Mouse (Mus musculus): ENCODE results near the gene Pole2. TPM values are rescaled to one million over a fixed set of nuclear protein-coding genes. Genes with fewer than 3 reads are reported as not detected.

Pole2 gene
- polyA plus RNA-seq, 1 experiment from 2014 or later = 29.0 TPM

GRCm38 (mm10) chr12:69190074-69190473, 37.9 kb downstream of the Pole2 start:
- 82% methylated on average over 9 of the region's 9 CpGs for WGBS (ENCODE audit: insufficient replicate concordance)
- no peak overlapping the region for H3K4me2 ChIP-seq
- ATAC-seq (ENCODE audit: low read depth) (no peak), DNase-seq (no peak)
- H3K4me3 ChIP-seq (replicated peaks) = no peak overlapping the region
- peaks cover 54% of the 10 kb centered on the region for H3K36me3 ChIP-seq
- H3K4me1 ChIP-seq (replicated peaks) = peaks cover 38% of the 10 kb centered on the region
- H3K27me3 ChIP-seq = no peaks in the 10 kb centered on the region
- no peak overlapping the region for H3K9ac ChIP-seq
- H3K27ac ChIP-seq = no peak overlapping the region
- H3K9me3 ChIP-seq (replicated peaks) = no peaks in the 10 kb centered on the region

- 53% methylated on average over 5 of the region's 5 CpGs for WGBS (ENCODE audit: insufficient replicate concordance)
- DNase-seq (no peak), ATAC-seq (ENCODE audit: low read depth) (no peak)
- Histone ChIP-seq H3K4me3 (replicated peaks) (peak overlapping the region; percentile 21; the same call in 1 of the 2 replicates), H3K27ac (peak overlapping the region; percentile 59), H3K4me1 (replicated peaks) (peaks cover 39% of the 10 kb centered on the region), H3K4me2 (peak overlapping the region; percentile 34), H3K27me3 (no peaks in the 10 kb centered on the region), H3K9ac (peak overlapping the region; percentile 49), H3K9me3 (replicated peaks) (no peaks in the 10 kb centered on the region), H3K36me3 (peaks cover 48% of the 10 kb centered on the region)
Measured at GRCm38 (mm10) chr12:69186811-69187471, 41.1 kb downstream of the Pole2 start.

GRCm38 (mm10) chr12:69185371-69185770, 42.6 kb downstream of the Pole2 start:
- H3K4me2 ChIP-seq = peak overlapping the region; percentile 97
- no peaks in the 10 kb centered on the region for H3K27me3 ChIP-seq
- H3K4me3 ChIP-seq (replicated peaks) = peak overlapping the region; percentile 91
- H3K9ac ChIP-seq = peak overlapping the region; percentile 96
- peak overlapping the region; percentile 94 for H3K27ac ChIP-seq
- WGBS (ENCODE audit: insufficient replicate concordance) = 33% methylated on average over 7 of the region's 7 CpGs
- DNase-seq (no peak), ATAC-seq (ENCODE audit: low read depth) (no peak)
- H3K36me3 ChIP-seq = peaks cover 44% of the 10 kb centered on the region
- peaks cover 39% of the 10 kb centered on the region for H3K4me1 ChIP-seq (replicated peaks)
- no peaks in the 10 kb centered on the region for H3K9me3 ChIP-seq (replicated peaks)

- peak overlapping the region; percentile 91 for H3K4me3 ChIP-seq (replicated peaks)
- no peaks in the 10 kb centered on the region for H3K27me3 ChIP-seq
- WGBS (ENCODE audit: insufficient replicate concordance) = under 1% methylated on average over 86 of the region's 86 CpGs
- H3K9me3 ChIP-seq (replicated peaks) = no peaks in the 10 kb centered on the region
- H3K27ac ChIP-seq = peak overlapping the region; percentile 94
- H3K4me2 ChIP-seq = peak overlapping the region; percentile 97
- H3K9ac ChIP-seq = peak overlapping the region; percentile 96
- peak; percentile 42 for DNase-seq
- peaks cover 39% of the 10 kb centered on the region for H3K4me1 ChIP-seq (replicated peaks)
- ATAC-seq (ENCODE audit: low read depth) = peak; percentile 52
- peaks cover 39% of the 10 kb centered on the region for H3K36me3 ChIP-seq
Measured at GRCm38 (mm10) chr12:69184342-69185295, 43.4 kb downstream of the Pole2 start.

- peak within 1 kb of the TSS; percentile 97 for H3K4me2 ChIP-seq
- peak within 1 kb of the TSS; percentile 96 for H3K9ac ChIP-seq
- H3K27me3 ChIP-seq = no peaks in the 10 kb centered on the region
- ATAC-seq (ENCODE audit: low read depth) (peak; percentile 97), DNase-seq (peak; percentile 96)
- no peaks in the 10 kb centered on the region for H3K9me3 ChIP-seq (replicated peaks)
- H3K4me1 ChIP-seq (replicated peaks) = peaks cover 39% of the 10 kb centered on the region
- peaks cover 40% of the 10 kb centered on the region for H3K36me3 ChIP-seq
- H3K4me3 ChIP-seq (replicated peaks) = peak within 1 kb of the TSS; percentile 91
- H3K27ac ChIP-seq = peak within 1 kb of the TSS; percentile 94
- under 1% methylated on average over 84 of the region's 84 CpGs for WGBS (ENCODE audit: insufficient replicate concordance)
Measured at GRCm38 (mm10) chr12:69183583-69184308, 44.2 kb downstream of the Pole2 start, which contains the start of the genes Rpl36al and Mgat2. Gene Rpl36al, minus strand, starts transcription at chr12:69184083. Gene Mgat2, plus strand, starts transcription at chr12:69184157.

GRCm38 (mm10) chr12:69181800-69182199, 46.2 kb downstream of the Pole2 start:
- H3K4me1 ChIP-seq (replicated peaks) = peaks cover 23% of the 10 kb centered on the region
- H3K9ac ChIP-seq = no peak overlapping the region
- no peak overlapping the region for H3K27ac ChIP-seq
- H3K9me3 ChIP-seq (replicated peaks) = 0 out of 2 replicates have a peak, but pooled peaks cover 3% of the 10 kb centered on the region
- no peak overlapping the region for H3K4me3 ChIP-seq (replicated peaks)
- WGBS (ENCODE audit: insufficient replicate concordance) = 63% methylated on average over 4 of the region's 4 CpGs
- H3K4me2 ChIP-seq = no peak overlapping the region
- H3K36me3 ChIP-seq = peaks cover 43% of the 10 kb centered on the region
- no peak for ATAC-seq (ENCODE audit: low read depth)
- no peaks in the 10 kb centered on the region for H3K27me3 ChIP-seq
- DNase-seq = no peak

GRCm38 (mm10) chr12:69179371-69179770, 48.6 kb downstream of the Pole2 start:
- Histone ChIP-seq H3K4me3 (replicated peaks) (no peak overlapping the region), H3K27me3 (no peaks in the 10 kb centered on the region), H3K4me2 (no peak overlapping the region), H3K4me1 (replicated peaks) (peaks cover 13% of the 10 kb centered on the region), H3K9me3 (replicated peaks) (0 out of 2 replicates have a peak, but pooled peaks cover 3% of the 10 kb centered on the region), H3K9ac (no peak overlapping the region), H3K27ac (no peak overlapping the region), H3K36me3 (peaks cover 67% of the 10 kb centered on the region)
- no peak for ATAC-seq (ENCODE audit: low read depth)
- DNase-seq = no peak
- 76% methylated on average over 12 of the region's 12 CpGs for WGBS (ENCODE audit: insufficient replicate concordance)

- Histone ChIP-seq H3K9ac (no peak overlapping the region), H3K36me3 (peaks cover 82% of the 10 kb centered on the region), H3K4me3 (replicated peaks) (no peak overlapping the region), H3K27me3 (no peaks in the 10 kb centered on the region), H3K27ac (no peak overlapping the region), H3K4me1 (replicated peaks) (peaks cover 6% of the 10 kb centered on the region), H3K9me3 (replicated peaks) (0 out of 2 replicates have a peak, but pooled peaks cover 3% of the 10 kb centered on the region), H3K4me2 (no peak overlapping the region)
- DNase-seq (no peak), ATAC-seq (ENCODE audit: low read depth) (no peak)
- 88% methylated on average over 3 of the region's 3 CpGs for WGBS (ENCODE audit: insufficient replicate concordance)
Measured at GRCm38 (mm10) chr12:69177526-69177925, 50.5 kb downstream of the Pole2 start.

- WGBS (ENCODE audit: insufficient replicate concordance) = 69% methylated on average over 3 of the region's 3 CpGs
- Histone ChIP-seq H3K4me2 (no peak overlapping the region), H3K36me3 (peaks cover 79% of the 10 kb centered on the region), H3K9me3 (replicated peaks) (0 out of 2 replicates have a peak, but pooled peaks cover 3% of the 10 kb centered on the region), H3K27me3 (no peaks in the 10 kb centered on the region), H3K9ac (no peak overlapping the region), H3K4me1 (replicated peaks) (peaks cover 9% of the 10 kb centered on the region), H3K4me3 (replicated peaks) (no peak overlapping the region), H3K27ac (no peak overlapping the region)
- DNase-seq (no peak), ATAC-seq (ENCODE audit: low read depth) (no peak)
Measured at GRCm38 (mm10) chr12:69175975-69176374, 52.0 kb downstream of the Pole2 start.

GRCm38 (mm10) chr12:69171307-69171706, 56.7 kb downstream of the Pole2 start:
- peak overlapping the region; percentile 30; the same call in 1 of the 2 replicates for H3K9ac ChIP-seq
- H3K9me3 ChIP-seq (replicated peaks) = no peaks in the 10 kb centered on the region
- H3K36me3 ChIP-seq = peaks cover 44% of the 10 kb centered on the region
- no peak overlapping the region for H3K4me2 ChIP-seq
- no peak overlapping the region for H3K4me3 ChIP-seq (replicated peaks)
- H3K4me1 ChIP-seq (replicated peaks) = peaks cover 35% of the 10 kb centered on the region
- no peak overlapping the region for H3K27ac ChIP-seq
- no peaks in the 10 kb centered on the region for H3K27me3 ChIP-seq
- DNase-seq (no peak), ATAC-seq (ENCODE audit: low read depth) (no peak)
- 87% methylated on average over 2 of the region's 2 CpGs for WGBS (ENCODE audit: insufficient replicate concordance)

Data from liver, embryonic 13.5 days (tissue).